Mouse (Mus musculus): ENCODE results near the gene Retreg2. TPM values are rescaled to one million over a fixed set of nuclear protein-coding genes. Genes with fewer than 3 reads are reported as not detected.

Gene Retreg2
- total and polyA plus RNA-seq, 2 experiments from 2014 or later: 137 to 240 TPM

DNA sequence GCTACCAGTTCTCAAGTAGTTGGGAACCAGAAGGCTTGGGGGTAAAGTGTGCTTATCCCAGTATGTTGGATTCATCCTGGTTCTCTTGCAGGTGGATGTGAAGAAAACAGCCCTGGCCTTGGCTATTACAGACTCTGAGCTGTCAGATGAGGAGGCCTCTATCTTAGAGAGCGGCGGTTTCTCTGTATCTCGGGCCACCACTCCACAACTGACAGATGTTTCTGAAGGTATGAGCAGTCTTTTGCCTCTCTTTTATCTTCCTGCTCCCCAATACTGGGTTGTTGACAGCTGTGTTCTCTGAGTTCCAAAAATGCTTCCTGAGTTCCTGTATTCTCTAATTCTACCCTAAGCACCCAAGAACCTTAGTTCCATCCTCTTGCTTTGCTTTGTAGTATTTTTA lies 3.0 kb downstream of the Retreg2 start:
- DNase-seq (ENCODE audit: low spot score): no peak
- no peak overlapping the region for H3K27ac ChIP-seq
- no peak for TF ChIP-seq CTCF (IDR thresholded peaks at IDR 0.05; ENCODE audit: low read depth)
- H3K36me3 ChIP-seq (ENCODE audit: insufficient read depth, low read length): peaks cover 43% of the 10 kb centered on the region
- H3K4me1 ChIP-seq (ENCODE audit: insufficient read depth, low read length): peaks cover 10% of the 10 kb centered on the region
- 98% methylated on average over 3 of the region's 3 CpGs for WGBS
- H3K9ac ChIP-seq (replicated peaks; ENCODE audit: low read length): no peak overlapping the region
- H3K9me3 ChIP-seq (ENCODE audit: low read length): no peaks in the 10 kb centered on the region
- ATAC-seq: no peak
- no peak overlapping the region for H3K4me3 ChIP-seq (ENCODE audit: low read length)
- H3K4me2 ChIP-seq (ENCODE audit: low read depth, low read length): no peak overlapping the region
- H3K27me3 ChIP-seq (ENCODE audit: insufficient read depth, low read length): no peaks in the 10 kb centered on the region

DNA sequence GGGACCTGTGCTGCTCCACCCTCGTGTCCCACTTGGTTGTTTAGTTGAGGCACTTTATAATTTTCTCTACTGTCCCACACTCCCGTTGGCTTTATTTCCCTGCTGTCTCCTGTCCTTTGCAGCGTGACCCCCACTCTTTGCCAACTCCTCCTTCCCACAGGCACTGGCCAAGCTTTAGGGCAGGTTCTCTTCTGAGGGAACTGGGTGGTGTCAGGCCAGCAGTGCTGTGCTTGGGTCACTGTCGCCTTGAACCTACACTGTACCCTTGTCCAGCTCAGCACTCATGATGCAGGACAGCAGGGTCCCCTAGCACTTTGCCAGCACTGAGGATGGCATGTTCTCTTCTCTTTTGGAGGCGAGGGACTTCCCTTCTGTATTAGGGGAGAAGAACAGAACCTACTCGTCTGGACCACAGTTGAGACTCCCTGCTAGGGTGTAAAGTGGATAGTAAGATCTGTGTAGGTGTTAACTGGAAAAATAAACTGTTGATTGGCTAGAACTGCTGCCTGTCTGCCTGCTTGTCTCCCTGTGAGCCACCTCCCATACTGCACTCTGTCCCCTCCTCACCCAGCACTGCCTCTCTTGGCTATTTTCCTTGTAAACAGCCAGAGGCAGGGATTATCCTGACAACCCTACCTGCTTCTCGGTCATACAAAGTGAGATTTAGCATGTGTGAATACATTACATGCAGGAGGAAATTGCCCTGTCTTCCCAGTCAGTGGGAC lies 5.0 kb downstream of the Retreg2 start:
- H3K4me1 ChIP-seq (ENCODE audit: insufficient read depth, low read length): 0 out of 2 replicates have a peak, but pooled peaks cover 5% of the 10 kb centered on the region
- no peak overlapping the region for H3K27ac ChIP-seq
- H3K9me3 ChIP-seq (ENCODE audit: low read length): no peaks in the 10 kb centered on the region
- no peak for DNase-seq (ENCODE audit: low spot score)
- no peak overlapping the region for H3K9ac ChIP-seq (replicated peaks; ENCODE audit: low read length)
- no peak for TF ChIP-seq CTCF (IDR thresholded peaks at IDR 0.05; ENCODE audit: low read depth)
- H3K4me2 ChIP-seq (ENCODE audit: low read depth, low read length): no peak overlapping the region
- H3K27me3 ChIP-seq (ENCODE audit: insufficient read depth, low read length): no peaks in the 10 kb centered on the region
- peaks cover 43% of the 10 kb centered on the region for H3K36me3 ChIP-seq (ENCODE audit: insufficient read depth, low read length)
- H3K4me3 ChIP-seq (ENCODE audit: low read length): no peak overlapping the region
- no peak for ATAC-seq
- 88% methylated on average over 7 of the region's 7 CpGs for WGBS

- H3K4me1 ChIP-seq (ENCODE audit: insufficient read depth, low read length): 0 out of 2 replicates have a peak, but pooled peaks cover 3% of the 10 kb centered on the region
- 88% methylated on average over 4 of the region's 4 CpGs for WGBS
- no peak overlapping the region for H3K4me3 ChIP-seq (ENCODE audit: low read length)
- H3K9me3 ChIP-seq (ENCODE audit: low read length): no peaks in the 10 kb centered on the region
- ATAC-seq (no peak), DNase-seq (ENCODE audit: low spot score) (no peak)
- no peak overlapping the region for H3K27ac ChIP-seq
- H3K4me2 ChIP-seq (ENCODE audit: low read depth, low read length): no peak overlapping the region
- no peak overlapping the region for H3K9ac ChIP-seq (replicated peaks; ENCODE audit: low read length)
- H3K36me3 ChIP-seq (ENCODE audit: insufficient read depth, low read length): peaks cover 43% of the 10 kb centered on the region
- H3K27me3 ChIP-seq (ENCODE audit: insufficient read depth, low read length): no peaks in the 10 kb centered on the region
- TF ChIP-seq CTCF (IDR thresholded peaks at IDR 0.05; ENCODE audit: low read depth): no peak
These were observed 6.1 kb downstream of the Retreg2 start for GRCm38 (mm10) chr1:75148727-75149126.

DNA sequence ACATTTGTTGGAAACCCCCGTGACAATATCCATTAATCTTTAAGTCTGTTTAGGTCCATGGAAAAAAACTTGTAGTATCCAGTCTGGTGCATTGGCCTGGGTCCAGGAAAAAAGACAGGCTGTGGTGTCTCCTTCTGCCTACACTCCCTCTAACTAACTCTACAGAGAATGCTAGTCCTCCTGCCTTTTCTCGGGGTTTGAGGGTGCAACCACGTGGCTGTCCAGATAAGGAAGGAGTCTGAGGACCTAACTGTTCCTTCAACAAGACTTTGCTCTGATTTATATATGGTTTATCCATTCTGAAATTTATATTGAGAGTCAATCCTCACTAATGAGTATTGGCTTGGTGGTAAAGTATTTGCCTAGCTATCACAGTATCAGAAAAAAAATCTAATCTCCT lies 13.3 kb downstream of the Retreg2 start:
- TF ChIP-seq CTCF (IDR thresholded peaks at IDR 0.05; ENCODE audit: low read depth): no peak
- DNase-seq (ENCODE audit: low spot score): no peak
- no peaks in the 10 kb centered on the region for H3K4me1 ChIP-seq (ENCODE audit: insufficient read depth, low read length)
- WGBS: 68% methylated on average over 3 of the region's 3 CpGs
- no peak overlapping the region for H3K27ac ChIP-seq
- H3K27me3 ChIP-seq (ENCODE audit: insufficient read depth, low read length): no peaks in the 10 kb centered on the region
- no peak overlapping the region for H3K9ac ChIP-seq (replicated peaks; ENCODE audit: low read length)
- no peak for ATAC-seq
- no peaks in the 10 kb centered on the region for H3K9me3 ChIP-seq (ENCODE audit: low read length)
- H3K4me2 ChIP-seq (ENCODE audit: low read depth, low read length): no peak overlapping the region
- H3K4me3 ChIP-seq (ENCODE audit: low read length): no peak overlapping the region
- no peaks in the 10 kb centered on the region for H3K36me3 ChIP-seq (ENCODE audit: insufficient read depth, low read length)

DNA sequence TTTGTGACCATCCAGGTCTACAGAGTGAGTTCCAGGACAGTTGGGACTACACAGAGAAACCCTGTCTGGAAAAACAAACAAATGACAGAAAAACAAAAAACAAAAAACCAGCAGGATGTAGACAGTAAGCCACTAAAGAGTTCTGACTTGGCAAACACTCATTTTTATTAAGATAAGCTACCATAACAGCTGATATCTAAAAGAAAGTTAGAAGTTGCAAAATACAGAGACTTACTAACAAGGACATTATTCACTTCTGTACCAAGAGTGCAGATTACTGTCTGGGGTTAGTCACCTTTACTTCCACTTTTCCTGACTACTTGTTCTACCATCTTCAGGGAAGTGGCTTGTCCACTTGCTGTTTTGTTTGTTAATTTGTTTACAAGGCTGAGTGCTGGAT lies 16.4 kb downstream of the Retreg2 start:
- Histone ChIP-seq H3K27ac (no peak overlapping the region), H3K9ac (replicated peaks; ENCODE audit: low read length) (no peak overlapping the region), H3K27me3 (ENCODE audit: insufficient read depth, low read length) (no peaks in the 10 kb centered on the region), H3K4me2 (ENCODE audit: low read depth, low read length) (no peak overlapping the region), H3K9me3 (ENCODE audit: low read length) (no peaks in the 10 kb centered on the region), H3K4me3 (ENCODE audit: low read length) (no peak overlapping the region), H3K4me1 (ENCODE audit: insufficient read depth, low read length) (no peaks in the 10 kb centered on the region), H3K36me3 (ENCODE audit: insufficient read depth, low read length) (no peaks in the 10 kb centered on the region)
- no peak for TF ChIP-seq CTCF (IDR thresholded peaks at IDR 0.05; ENCODE audit: low read depth)
- DNase-seq (ENCODE audit: low spot score) (no peak), ATAC-seq (no peak)

DNA sequence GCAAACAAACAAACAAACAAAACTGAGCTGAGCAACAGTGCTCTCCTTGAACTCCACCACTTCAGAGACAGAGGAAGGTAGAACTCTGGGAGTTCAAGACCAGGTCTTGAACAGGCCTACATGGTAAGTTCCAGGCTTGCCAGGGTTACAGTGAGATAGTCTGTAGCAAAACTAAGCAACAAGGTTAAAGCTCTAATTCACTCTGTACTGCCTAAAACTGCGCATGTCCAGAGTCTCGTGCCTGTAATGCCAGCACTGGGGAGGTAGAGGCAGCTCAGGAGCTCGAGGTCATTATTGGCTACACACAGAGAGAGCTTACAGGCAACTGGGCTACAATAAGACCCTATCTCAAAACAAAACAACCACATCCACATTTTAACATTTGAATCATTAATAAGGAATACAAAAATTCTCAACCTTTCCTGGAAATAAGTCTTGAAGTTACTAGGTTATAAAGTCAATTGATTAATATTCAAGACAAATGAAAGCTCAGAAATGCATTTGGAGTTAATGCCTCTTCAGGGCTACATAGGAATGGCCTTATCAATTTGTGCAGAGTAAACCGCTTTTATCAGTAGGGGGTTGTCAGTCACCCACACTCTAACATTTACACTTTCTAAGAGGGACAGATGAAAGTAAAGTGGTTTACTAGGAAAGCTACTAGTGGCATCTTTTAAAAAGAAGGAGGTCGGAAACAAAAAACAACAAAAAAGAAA lies 17.1 kb downstream of the Retreg2 start:
- Histone ChIP-seq H3K9ac (replicated peaks; ENCODE audit: low read length) (no peak overlapping the region), H3K27ac (no peak overlapping the region), H3K4me2 (ENCODE audit: low read depth, low read length) (no peak overlapping the region), H3K4me1 (ENCODE audit: insufficient read depth, low read length) (no peaks in the 10 kb centered on the region), H3K36me3 (ENCODE audit: insufficient read depth, low read length) (no peaks in the 10 kb centered on the region), H3K27me3 (ENCODE audit: insufficient read depth, low read length) (no peaks in the 10 kb centered on the region), H3K4me3 (ENCODE audit: low read length) (no peak overlapping the region), H3K9me3 (ENCODE audit: low read length) (no peaks in the 10 kb centered on the region)
- ATAC-seq (no peak), DNase-seq (ENCODE audit: low spot score) (no peak)
- no peak for TF ChIP-seq CTCF (IDR thresholded peaks at IDR 0.05; ENCODE audit: low read depth)
- 73% methylated on average over 5 of the region's 5 CpGs for WGBS

DNA sequence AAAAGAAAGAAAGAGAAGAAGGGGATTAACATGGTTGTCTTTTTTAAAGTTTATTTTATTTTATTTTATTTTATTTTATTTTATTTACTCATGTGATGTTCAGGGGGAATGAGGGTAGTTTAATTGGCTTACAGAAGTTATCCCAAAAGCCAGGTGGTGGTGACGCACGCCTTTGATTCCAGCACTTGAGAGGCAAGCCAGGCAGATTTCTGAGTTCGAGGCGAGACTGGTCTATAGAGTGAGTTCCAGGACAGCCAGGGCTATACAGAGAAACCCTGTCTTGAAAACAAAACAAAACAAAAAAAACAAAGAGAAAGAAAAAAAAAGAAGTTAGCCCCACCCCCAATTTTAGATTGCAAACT lies 17.7 kb downstream of the Retreg2 start:
- Histone ChIP-seq H3K27ac (no peak overlapping the region), H3K36me3 (ENCODE audit: insufficient read depth, low read length) (no peaks in the 10 kb centered on the region), H3K9ac (replicated peaks; ENCODE audit: low read length) (no peak overlapping the region), H3K4me1 (ENCODE audit: insufficient read depth, low read length) (no peaks in the 10 kb centered on the region), H3K4me2 (ENCODE audit: low read depth, low read length) (no peak overlapping the region), H3K9me3 (ENCODE audit: low read length) (no peaks in the 10 kb centered on the region), H3K4me3 (ENCODE audit: low read length) (no peak overlapping the region), H3K27me3 (ENCODE audit: insufficient read depth, low read length) (no peaks in the 10 kb centered on the region)
- ATAC-seq (no peak), DNase-seq (ENCODE audit: low spot score) (no peak)
- WGBS: 79% methylated on average over 4 of the region's 4 CpGs
- TF ChIP-seq CTCF (IDR thresholded peaks at IDR 0.05; ENCODE audit: low read depth): no peak

All from hindbrain, postnatal 0 days (tissue).